Mouse (Mus musculus) ZHBTc4 (cell line): Measurements from ENCODE around the gene Tsen2.
A peak's percentile ranks its signal among the peaks of the same experiment; 100 is the strongest.

Experiments
- DNase-seq: peaks from one replicate; pipeline ENCODE4 v3.0.0-alpha.2; 2011; ENCODE audit warnings: low read depth, low spot score

Gene Tsen2

GRCm38 (mm10) chr6:115538645-115539429 lies 5.6 kb upstream of the Tsen2 start:
- DNase-seq = peak; percentile 96

- no peak for DNase-seq
Measured at GRCm38 (mm10) chr6:115541676-115542275, 2.7 kb upstream of the Tsen2 start.

GRCm38 (mm10) chr6:115542341-115542740 lies 2.1 kb upstream of the Tsen2 start:
- no peak for DNase-seq

- DNase-seq = peak; percentile 92
Measured at GRCm38 (mm10) chr6:115546276-115546675, 1.8 kb downstream of the Tsen2 start.

GRCm38 (mm10) chr6:115555485-115555884 lies 11.0 kb downstream of the Tsen2 start:
- no peak for DNase-seq

- DNase-seq = no peak
Measured at GRCm38 (mm10) chr6:115558176-115558575, 13.7 kb downstream of the Tsen2 start.

GRCm38 (mm10) chr6:115559651-115560632 lies 15.5 kb downstream of the Tsen2 start:
- DNase-seq = no peak

- DNase-seq = no peak
Measured at GRCm38 (mm10) chr6:115565479-115566045, 21.1 kb downstream of the Tsen2 start.

- no peak for DNase-seq
Measured at GRCm38 (mm10) chr6:115574171-115574570, 29.7 kb downstream of the Tsen2 start.

GRCm38 (mm10) chr6:115577407-115577806 lies 32.9 kb downstream of the Tsen2 start:
- DNase-seq = no peak

GRCm38 (mm10) chr6:115577941-115578340 lies 33.5 kb downstream of the Tsen2 start:
- DNase-seq = no peak

GRCm38 (mm10) chr6:115580810-115581209 lies 36.3 kb downstream of the Tsen2 start:
- no peak for DNase-seq

- peak; percentile 58 for DNase-seq
Measured at GRCm38 (mm10) chr6:115582328-115583115, 38.1 kb downstream of the Tsen2 start.

- no peak for DNase-seq
Measured at GRCm38 (mm10) chr6:115583430-115584125, 39.1 kb downstream of the Tsen2 start.

GRCm38 (mm10) chr6:115584176-115584575 lies 39.7 kb downstream of the Tsen2 start:
- DNase-seq = no peak

GRCm38 (mm10) chr6:115586321-115586720 lies 41.9 kb downstream of the Tsen2 start:
- no peak for DNase-seq

GRCm38 (mm10) chr6:115591692-115592359 lies 47.4 kb downstream of the Tsen2 start:
- DNase-seq = no peak

- no peak for DNase-seq
Measured at GRCm38 (mm10) chr6:115592458-115592857, 48.0 kb downstream of the Tsen2 start, which contains the start of gene Mkrn2os. Gene Mkrn2os, minus strand, starts transcription at chr6:115592576.

GRCm38 (mm10) chr6:115593252-115593651 lies 48.8 kb downstream of the Tsen2 start:
- DNase-seq = no peak

- DNase-seq = no peak
Measured at GRCm38 (mm10) chr6:115594463-115594862, 50.0 kb downstream of the Tsen2 start.
